Mouse (Mus musculus): Measurements from ENCODE around the gene 6030468B19Rik.

GRCm38 (mm10) chr11:117796954-117797353 is 506 bp upstream of the 6030468B19Rik start:
- TF ChIP-seq POLR2A (IDR thresholded peaks at IDR 0.05; ENCODE audit: borderline replicate concordance, control insufficient read depth, low read depth, low read length) (no peak), CTCF (IDR thresholded peaks at IDR 0.05; ENCODE audit: control insufficient read depth, insufficient read depth, low read length) (no peak)
